Mouse (Mus musculus) Patski (cell line): Measurements from ENCODE around the gene Tspan18. TPM values are rescaled to one million over a fixed set of nuclear protein-coding genes. Genes with fewer than 3 reads are reported as not detected.
A peak's percentile ranks its signal among the peaks of the same experiment; 100 is the strongest.

Source experiments
- ATAC-seq: fragments of 100-300 bp; one replicate; pipeline ENCODE4 v1.8.0; 2021
- CTCF ChIA-PET: fragments of 350-600 bp; sonication (Branson Sonifier 250); formaldehyde crosslinking; loops from one replicate; lab custom pipeline; 2022; ENCODE audit warnings: inconsistent platforms; lab: Charles Lee
- POLR2A ChIA-PET: fragments of 350-600 bp; sonication (Branson Sonifier 250); formaldehyde crosslinking; loops from one replicate; lab custom pipeline; 2022; ENCODE audit warnings: antibody characterized with exemption, inconsistent platforms; lab: Charles Lee
- DNase-seq: peaks from one replicate; pipeline ENCODE4 v3.0.0-alpha.2; 2011; ENCODE audit warnings: low read depth, low spot score
- H3K27me3 ChIP-seq: fragments of 371-371 bp; one replicate; pipeline ENCODE4 v1.5.1; 2021
- CTCF ChIP-seq: fragments of 100-300 bp; IDR thresholded peaks from one replicate; pipeline ENCODE4 v1.5.1; 2021
- in situ Hi-C: fragments of 300-500 bp; cut with MboI; formaldehyde crosslinking; loops from 3 replicates; pipeline ENCODE4 v1.11.1; 2018; ENCODE audit warnings: low pct_unique_long_range_greater_than_20kb, mixed read lengths
- polyA plus RNA-seq: library from polyadenylated mRNA; unstranded; gene quantifications from one replicate; pipeline ENCODE4 v1.2.3, GENCODE M21; 2021

Tspan18 gene
- polyA plus RNA-seq, 1 experiment from 2014 or later: 16.6 TPM

GRCm38 (mm10) chr2:93284625-93285024 is 49.7 kb downstream of the Tspan18 start:
- ChIA-PET POLR2A (interaction anchor here (1.2 kb wide), 1 partner anchor 12 kb away, joined by 3 read pairs; no protein-coding TSS in a partner anchor), CTCF (interaction anchor here (0.9 to 1.5 kb wide), 3 partner anchors 49 to 516 kb away, joined by 3 to 6 read pairs (median 4); no protein-coding TSS in a partner anchor)
- no peak for TF ChIP-seq CTCF
- in situ Hi-C loops: no loop called here
- no peak for DNase-seq
- no peaks in the 10 kb centered on the region for H3K27me3 ChIP-seq
- ATAC-seq: peak; percentile 52

- POLR2A ChIA-PET: interaction anchor here (0.8 kb wide), 1 partner anchor 15 kb away, joined by 3 read pairs; no protein-coding TSS in a partner anchor
- CTCF ChIA-PET: interaction anchor here (0.9 to 1.5 kb wide), 3 partner anchors 50 to 517 kb away, joined by 3 to 6 read pairs (median 4); no protein-coding TSS in a partner anchor
- no peak for DNase-seq
- peak; percentile 36 for ATAC-seq
- TF ChIP-seq CTCF: no peak
- no peaks in the 10 kb centered on the region for H3K27me3 ChIP-seq
- in situ Hi-C loops: no loop called here
These were observed 50.6 kb downstream of the Tspan18 start for GRCm38 (mm10) chr2:93283481-93284293.

- CTCF ChIA-PET: no interaction called here
- no peak for TF ChIP-seq CTCF
- ATAC-seq (no peak), DNase-seq (no peak)
- in situ Hi-C loops: no loop called here
- H3K27me3 ChIP-seq: no peaks in the 10 kb centered on the region
- POLR2A ChIA-PET: no interaction called here
These were observed 51.7 kb downstream of the Tspan18 start for GRCm38 (mm10) chr2:93282636-93283035.

- no peaks in the 10 kb centered on the region for H3K27me3 ChIP-seq
- POLR2A ChIA-PET: no interaction called here
- CTCF ChIA-PET: no interaction called here
- in situ Hi-C loops: no loop called here
- no peak for TF ChIP-seq CTCF
- ATAC-seq: no peak
- DNase-seq: no peak
These were observed 52.8 kb downstream of the Tspan18 start for GRCm38 (mm10) chr2:93281466-93281865.

GRCm38 (mm10) chr2:93280117-93280620 is 54.1 kb downstream of the Tspan18 start:
- in situ Hi-C loops: no loop called here
- no peak for DNase-seq
- ATAC-seq: no peak
- CTCF ChIA-PET: interaction anchor here (1.0 to 1.2 kb wide), 4 partner anchors 10 to 63 kb away, joined by 3 to 4 read pairs (median 3); no protein-coding TSS in a partner anchor
- no peaks in the 10 kb centered on the region for H3K27me3 ChIP-seq
- no peak for TF ChIP-seq CTCF
- POLR2A ChIA-PET: no interaction called here

GRCm38 (mm10) chr2:93278181-93278975 is 55.9 kb downstream of the Tspan18 start:
- CTCF ChIA-PET: interaction anchor here (1.0 kb wide), 1 partner anchor 35 kb away, joined by 3 read pairs; no protein-coding TSS in a partner anchor
- ATAC-seq (peak; percentile 65), DNase-seq (no peak)
- POLR2A ChIA-PET: no interaction called here
- in situ Hi-C loops: no loop called here
- TF ChIP-seq CTCF: no peak
- no peaks in the 10 kb centered on the region for H3K27me3 ChIP-seq

- ChIA-PET CTCF (interaction anchor here (1.0 to 1.5 kb wide), 2 partner anchors 36 to 53 kb away, joined by 3 to 5 read pairs; no protein-coding TSS in a partner anchor), POLR2A (interaction anchor here (1.0 kb wide), 1 partner anchor 9 kb away, joined by 4 read pairs; no protein-coding TSS in a partner anchor)
- no peaks in the 10 kb centered on the region for H3K27me3 ChIP-seq
- in situ Hi-C loops: no loop called here
- DNase-seq (no peak), ATAC-seq (no peak)
- no peak for TF ChIP-seq CTCF
These were observed 56.8 kb downstream of the Tspan18 start for GRCm38 (mm10) chr2:93277486-93277885.

- CTCF ChIA-PET: interaction anchor here (1.2 to 1.4 kb wide), 2 partner anchors 11 to 49 kb away, joined by 3 to 5 read pairs; no protein-coding TSS in a partner anchor
- H3K27me3 ChIP-seq: no peaks in the 10 kb centered on the region
- ATAC-seq: no peak
- DNase-seq: no peak
- POLR2A ChIA-PET: no interaction called here
- no peak for TF ChIP-seq CTCF
- in situ Hi-C loops: no loop called here
These were observed 58.3 kb downstream of the Tspan18 start for GRCm38 (mm10) chr2:93276026-93276425.

- ChIA-PET CTCF (interaction anchor here (0.7 to 2.4 kb wide), 5 partner anchors 21 to 60 kb away, joined by 3 to 7 read pairs (median 3); partner anchors contain the start of gene Tspan18), POLR2A (interaction anchor here (0.7 kb wide), 1 partner anchor 320 kb away, joined by 4 read pairs; no protein-coding TSS in a partner anchor)
- no peaks in the 10 kb centered on the region for H3K27me3 ChIP-seq
- DNase-seq (no peak), ATAC-seq (no peak)
- TF ChIP-seq CTCF: no peak
- in situ Hi-C loops: no loop called here
These were observed 60.4 kb downstream of the Tspan18 start for GRCm38 (mm10) chr2:93273916-93274315.

- ChIA-PET CTCF (interaction anchor here (1.1 kb wide), 1 partner anchor 10 kb away, joined by 3 read pairs; no protein-coding TSS in a partner anchor), POLR2A (no interaction called here)
- DNase-seq (no peak), ATAC-seq (no peak)
- no peaks in the 10 kb centered on the region for H3K27me3 ChIP-seq
- no peak for TF ChIP-seq CTCF
- in situ Hi-C loops: no loop called here
These were observed 64.2 kb downstream of the Tspan18 start for GRCm38 (mm10) chr2:93270083-93270482.
